ENCODE assay signal across 14 mouse cellular contexts in genomic region chr5:114323105-114323790, GRCm38 (mm10). TPM values are rescaled to one million over a fixed set of nuclear protein-coding genes. Genes with fewer than 3 reads are reported as not detected.
A peak's percentile ranks its signal among the peaks of the same experiment; 100 is the strongest.
DNase-seq lines count a peak whose midpoint lies in the region; ATAC-seq and TF ChIP-seq lines count a peak whose summit lies in the region.
"Had no signal": no experiment of that assay in that cellular context is flagged by ENCODE, and none has a peak within 500 bp of the region (broad histone marks: within the 10 kb centered on the region; RNA-seq: fewer than 3 reads in every experiment).

No protein-coding gene starts in this region.

- H3K36me3 ChIP-seq in heart, embryonic 15.5 days = no peaks in the 10 kb centered on the region
- H3K36me3 ChIP-seq in spleen, adult 2 months (ENCODE audit: control insufficient read depth, insufficient read depth, low read length) = no peaks in the 10 kb centered on the region
- H3K36me3 ChIP-seq: embryonic facial prominence, embryonic 12.5 days; G1E had no signal

- H3K27me3 ChIP-seq in heart, embryonic 15.5 days = peaks cover 11% of the 10 kb centered on the region; the same call in 1 of the 2 replicates
- no peaks in the 10 kb centered on the region for H3K27me3 ChIP-seq in spleen, adult 2 months (ENCODE audit: control insufficient read depth, insufficient read depth, low read length)
- H3K27me3 ChIP-seq: embryonic facial prominence, embryonic 12.5 days had no signal

- no peak overlapping the region for H3K9ac ChIP-seq in heart, embryonic 15.5 days
- H3K9ac ChIP-seq: liver, embryonic 14.5 days had no signal

- 51% methylated on average over 25 of the region's 25 CpGs for WGBS in heart, embryonic 15.5 days
- WGBS in spleen, adult 2 months = 9% methylated on average over 25 of the region's 25 CpGs

- TF ChIP-seq CTCF in spleen, adult 2 months (IDR thresholded peaks at IDR 0.05; ENCODE audit: extremely low read depth, insufficient read depth, insufficient read length, insufficient replicate concordance) = no peak

- no peak for ATAC-seq in heart, embryonic 15.5 days (replicated peaks; ENCODE audit: insufficient number of reproducible peaks, insufficient read depth, low FRiP score, low read depth)
- no peak for ATAC-seq in frontal cortex, adult (ENCODE audit: low TSS enrichment)

- TF ChIP-seq POLR2A in spleen, adult 2 months (IDR thresholded peaks at IDR 0.05; ENCODE audit: low read depth, low read length) = peak; percentile 6; the same call in 1 of the 2 replicates

- peak overlapping the region; percentile 30; the same call in 1 of the 2 replicates for H3K4me2 ChIP-seq in heart, embryonic 15.5 days

- no peaks in the 10 kb centered on the region for H3K9me3 ChIP-seq in heart, embryonic 15.5 days (replicated peaks)
- H3K9me3 ChIP-seq: embryonic facial prominence, embryonic 12.5 days; G1E had no signal

- DNase-seq in heart, postnatal 25 days (ENCODE audit: low spot score) = no peak
- peak; percentile 87 for DNase-seq in CD4-positive, CD25-positive, alpha-beta regulatory T cell, adult 2 months (ENCODE audit: low read depth, low spot score)
- DNase-seq in induced T-regulatory cell, adult 2 months (ENCODE audit: low read depth) = peak; percentile 91
- peak; percentile 51 to 81 for DNase-seq in spleen, adult 2 months (ENCODE audit: low read depth in 1 of 2, low spot score in 2 of 2)
- no peak for DNase-seq in cerebellum, adult 18-20 months
- DNase-seq in retina, embryonic 14.5 days (ENCODE audit: low spot score) = no peak

- intact Hi-C loops in heart, postnatal 25 days (cut with DNase I) = no loop called here

- H3K4me3 ChIP-seq in heart, embryonic 15.5 days = no peak overlapping the region
- peak overlapping the region; percentile 46; the same call in 1 of the 2 replicates for H3K4me3 ChIP-seq in spleen, adult 2 months (ENCODE audit: extremely low read depth, insufficient read depth, insufficient read length)
- H3K4me3 ChIP-seq: embryonic facial prominence, embryonic 12.5 days; layer of hippocampus, adult 2 months had no signal

- 0 out of 2 replicates have a peak, but pooled peaks cover 6% of the 10 kb centered on the region for H3K4me1 ChIP-seq in heart, embryonic 15.5 days (replicated peaks)
- no peaks in the 10 kb centered on the region for H3K4me1 ChIP-seq in spleen, adult 2 months (ENCODE audit: control insufficient read depth, insufficient read depth, insufficient read length)
- H3K4me1 ChIP-seq: embryonic facial prominence, embryonic 12.5 days had no signal

- H3K27ac ChIP-seq in heart, embryonic 15.5 days = no peak overlapping the region
- peak overlapping the region; percentile 64 for H3K27ac ChIP-seq in spleen, adult 2 months (ENCODE audit: insufficient read depth, low read length)
- H3K27ac ChIP-seq: embryonic facial prominence, embryonic 12.5 days; layer of hippocampus, adult 2 months; liver, embryonic 14.5 days had no signal

RNA-seq across cellular contexts. Expression of gene Myo1h, which starts 34.3 kb away (rescaled TPM):
- 2.0 and 2.6 TPM in 2 replicates for polyA plus RNA-seq in heart, embryonic 15.5 days (2015; fragmentation: Nextera tagmentation; extraction: Ambion mirVana)
- not detected for total RNA-seq in heart, postnatal 25 days (2021)
- polyA plus RNA-seq in spleen, adult 2 months (2012; rRNA removed) = 1.2 and 1.7 TPM in 2 replicates
- polyA plus RNA-seq: G1E had no signal

RNA-seq across cellular contexts. Expression of gene Foxn4, which starts 49.6 kb away (rescaled TPM):
- 0.11 and 0.20 TPM in 2 replicates for polyA plus RNA-seq in heart, embryonic 15.5 days (2015; fragmentation: Nextera tagmentation; extraction: Ambion mirVana)
- total RNA-seq in heart, postnatal 25 days (2021) = not detected
- polyA plus RNA-seq in spleen, adult 2 months (2012; rRNA removed) = not detected in 2 replicates
- total RNA-seq: heart, adult 18-20 months; layer of hippocampus, adult 2 months had no signal
- polyA plus RNA-seq: G1E; liver, embryonic 14.5 days; stomach, embryonic 14.5 days had no signal

RNA-seq across cellular contexts. Expression of gene Kctd10, which starts 57.1 kb away (rescaled TPM):
- 93.8 and 113 TPM in 2 replicates for polyA plus RNA-seq in heart, embryonic 15.5 days (2015; fragmentation: Nextera tagmentation; extraction: Ambion mirVana)
- 10 to 100 TPM; 52.2 to 55.0 TPM for total RNA-seq in heart, postnatal 25 days (2021)
- polyA plus RNA-seq in spleen, adult 2 months (2012; rRNA removed) = 64.4 and 76.5 TPM in 2 replicates

RNA-seq across cellular contexts. Expression of gene Ube3b, which starts 57.2 kb away (rescaled TPM):
- polyA plus RNA-seq in heart, embryonic 15.5 days (2015; fragmentation: Nextera tagmentation; extraction: Ambion mirVana) = 36.2 and 47.5 TPM in 2 replicates
- total RNA-seq in heart, postnatal 25 days (2021) = 10 to 100 TPM; 85.4 to 93.5 TPM
- polyA plus RNA-seq in spleen, adult 2 months (2012; rRNA removed) = 44.4 and 53.1 TPM in 2 replicates

Comparison
In these comparisons a context has a peak if more than half of its experiments do, and no peak if none do; other contexts are left out.
1. DNase-seq: peak in CD4-positive, CD25-positive, alpha-beta regulatory T cell, adult 2 months (single experiment), induced T-regulatory cell, adult 2 months (single experiment) and spleen, adult 2 months (2 of 2); none in heart, postnatal 25 days (single experiment), cerebellum, adult 18-20 months (0 of 2) and retina, embryonic 14.5 days (single experiment).